Mouse (Mus musculus) small intestine, adult 10 weeks (tissue): ENCODE results near the gene Olfr740. TPM values are rescaled to one million over a fixed set of nuclear protein-coding genes. Genes with fewer than 3 reads are reported as not detected.

Experiments used
- polyA plus RNA-seq: library from polyadenylated mRNA; stranded (reverse); fragments of 350-450 nt; fragmentation: Illumina TruSeq; extraction: RNeasy Lipid Tissue Mini Kit (QIAGEN cat#74804); gene quantifications from one replicate; pipeline ENCODE4 v1.2.3, GENCODE M21; 2014; ENCODE audit warnings: low replicate concordance

The Olfr740 gene
- not detected for polyA plus RNA-seq

GRCm38 (mm10) chr14:50445245-50445644, at the start of gene Olfr740:
TSS of gene Olfr740 (plus strand) at chr14:50445545.

GRCm38 (mm10) chr14:50407268-50407667, 38.1 kb upstream of the Olfr740 start, which contains the start of gene Olfr738:
TSS of gene Olfr738 (plus strand) at chr14:50407568.

GRCm38 (mm10) chr14:50418326-50418725, 27.0 kb upstream of the Olfr740 start, which contains the start of gene Olfr739:
TSS of gene Olfr739 (plus strand) at chr14:50418626.

DNA sequence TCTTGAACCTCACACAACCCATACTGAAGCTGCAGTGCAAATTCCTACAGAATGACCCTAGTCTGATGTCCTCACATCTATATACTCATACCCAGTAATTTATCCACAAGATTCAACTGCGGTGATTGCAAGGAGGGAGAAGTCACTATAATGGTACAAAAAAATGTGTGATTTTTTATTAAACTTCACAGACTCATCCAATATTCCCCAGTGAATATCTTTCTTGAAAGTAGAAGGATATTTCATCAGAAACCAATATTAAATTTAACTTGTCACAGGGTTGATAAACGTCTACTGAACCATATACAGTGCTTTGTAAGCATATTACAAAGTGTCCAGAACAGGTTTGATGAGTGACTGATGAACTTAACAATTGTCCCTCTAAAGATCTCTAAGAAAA, 27.1 kb downstream of the Olfr740 start, which contains the start of gene Olfr741:
Gene Olfr741 (plus strand): TSS at position 301 of the 400 bp plus-strand sequence.

DNA sequence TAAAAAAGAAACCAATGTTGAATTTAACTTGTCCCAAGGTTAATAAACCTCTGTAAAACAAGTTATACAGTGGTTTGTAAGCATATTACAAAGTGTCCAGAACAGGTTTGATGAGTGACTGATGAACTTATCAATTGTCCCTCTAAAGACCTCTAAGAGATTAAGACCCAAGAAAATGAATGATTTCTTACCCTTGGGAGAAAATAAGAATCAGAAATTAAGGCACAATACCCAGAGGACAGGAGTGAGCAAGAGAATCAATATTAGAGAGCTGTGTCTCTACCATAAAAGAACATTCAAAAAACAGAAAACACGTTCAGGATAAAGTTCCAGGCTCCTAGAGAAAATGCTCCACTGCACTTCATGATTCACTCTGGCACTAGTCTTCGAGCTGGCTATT, 58.0 kb downstream of the Olfr740 start, which contains the start of gene Olfr742:
Gene Olfr742 (plus strand): TSS at position 301 of the 400 bp plus-strand sequence.

Other genes starting within 250 kb of the Olfr740 start
- not detected for gene Olfr731, start 203.7 kb upstream of the Olfr740 start, polyA plus RNA-seq
- not detected for gene Olfr732, start 161.3 kb upstream of the Olfr740 start, polyA plus RNA-seq
- not detected for gene Olfr733, start 144.0 kb upstream of the Olfr740 start, polyA plus RNA-seq
- not detected for gene Olfr734, start 118.8 kb upstream of the Olfr740 start, polyA plus RNA-seq
- not detected for gene Olfr735, start 96.7 kb upstream of the Olfr740 start, polyA plus RNA-seq
- 2.8 TPM for gene Tlr11, start 87.6 kb upstream of the Olfr740 start, polyA plus RNA-seq
- not detected for gene Olfr736, start 64.4 kb upstream of the Olfr740 start, polyA plus RNA-seq
- gene Olfr738, start 38.0 kb upstream of the Olfr740 start, polyA plus RNA-seq = not detected
- gene Olfr739, start 26.9 kb upstream of the Olfr740 start, polyA plus RNA-seq = not detected
- not detected for gene Olfr741, start 27.2 kb downstream of the Olfr740 start, polyA plus RNA-seq
- gene Olfr742, start 58.1 kb downstream of the Olfr740 start, polyA plus RNA-seq = not detected
- not detected for gene Olfr743, start 76.3 kb downstream of the Olfr740 start, polyA plus RNA-seq
- not detected for gene Olfr744, start 169.3 kb downstream of the Olfr740 start, polyA plus RNA-seq
- not detected for gene Olfr745, start 193.8 kb downstream of the Olfr740 start, polyA plus RNA-seq
- not detected for gene Olfr746, start 201.5 kb downstream of the Olfr740 start, polyA plus RNA-seq
- not detected for gene Olfr747, start 247.7 kb downstream of the Olfr740 start, polyA plus RNA-seq